Mouse (Mus musculus) thymus, postnatal 4 days (tissue): ENCODE data around the gene Wnt1.

Source experiments
- DNase-seq: peaks from one replicate; pipeline ENCODE4 v3.0.0; 2021

Wnt1 gene

GRCm38 (mm10) chr15:98839161-98839560 lies 49.5 kb downstream of the Wnt1 start:
- no peak for DNase-seq

DNA sequence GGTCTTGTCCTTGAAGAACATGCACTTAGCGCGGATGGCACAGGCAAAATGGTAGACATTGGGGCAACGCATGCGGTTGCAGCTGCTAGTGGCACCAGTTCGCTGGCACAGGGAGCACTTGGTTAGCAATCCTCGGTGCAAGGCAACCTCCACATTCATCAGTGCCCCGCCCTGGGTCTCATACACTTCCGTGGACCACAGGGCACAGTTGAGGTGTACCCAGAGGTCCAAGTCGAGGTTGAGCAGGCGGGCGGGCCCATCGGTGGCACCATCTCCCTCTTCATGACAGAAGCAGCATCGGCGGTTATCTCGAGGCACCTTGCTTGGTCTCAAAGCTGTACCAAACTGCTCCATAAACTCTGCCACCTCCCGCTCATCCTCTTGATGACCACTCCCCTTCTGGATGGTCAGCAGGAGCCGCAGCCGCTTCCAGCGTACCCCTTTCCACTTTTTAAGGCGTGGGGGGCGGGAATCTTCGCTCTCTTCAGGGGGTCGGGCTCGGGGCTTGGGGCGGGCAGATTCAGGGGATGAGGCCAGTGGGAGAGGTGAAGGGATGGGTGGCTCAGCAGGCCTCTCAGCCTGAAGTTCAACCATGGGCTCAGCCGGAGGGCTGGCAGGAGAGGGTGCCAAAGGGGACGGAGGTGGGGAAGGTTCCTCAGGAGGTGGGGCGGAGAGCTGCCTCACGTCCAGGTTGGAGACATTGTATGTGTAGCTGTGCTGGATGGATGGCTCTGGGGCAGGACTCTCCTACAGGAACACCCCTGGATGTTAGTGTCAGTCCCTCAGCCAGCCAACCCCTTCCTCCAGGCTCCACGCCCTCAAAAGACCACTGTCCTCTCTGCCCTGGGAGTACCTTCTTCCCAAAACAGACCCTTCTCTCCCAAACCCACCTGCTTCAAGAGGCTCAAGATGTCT lies 50.3 kb downstream of the Wnt1 start:
- DNase-seq = peak; percentile 11
